Mouse (Mus musculus): ENCODE data around the gene Syt15. TPM values are rescaled to one million over a fixed set of nuclear protein-coding genes. Genes with fewer than 3 reads are reported as not detected.
"Not testable (repeated sequence)": the region's sequence is repeated elsewhere in the genome, so short reads cannot be mapped to it uniquely, and the experiment has no call there.

The Syt15 gene
- polyA plus RNA-seq, 1 experiment: 0.56 TPM

GRCm38 (mm10) chr14:34252470-34253145, 33.2 kb downstream of the Syt15 start:
- no peaks in the 10 kb centered on the region for H3K27me3 ChIP-seq (ENCODE audit: control insufficient read depth, insufficient read depth, low read length)
- DNase-seq: no peak
- no peak overlapping the region for H3K27ac ChIP-seq (ENCODE audit: insufficient read depth, low read length)
- 81% methylated on average over 6 of the region's 6 CpGs for WGBS
- TF ChIP-seq CTCF (IDR thresholded peaks at IDR 0.05; ENCODE audit: borderline replicate concordance, insufficient read depth, low read depth, low read length): no peak
- TF ChIP-seq POLR2A (IDR thresholded peaks at IDR 0.05; ENCODE audit: borderline replicate concordance, insufficient read depth, low read length): no peak
- H3K4me1 ChIP-seq (ENCODE audit: control insufficient read depth, insufficient read depth, low read length): no peaks in the 10 kb centered on the region
- H3K4me3 ChIP-seq (replicated peaks; ENCODE audit: insufficient read depth, low read depth, low read length): no peak overlapping the region

- no peak for TF ChIP-seq POLR2A (IDR thresholded peaks at IDR 0.05; ENCODE audit: borderline replicate concordance, insufficient read depth, low read length)
- TF ChIP-seq CTCF (IDR thresholded peaks at IDR 0.05; ENCODE audit: borderline replicate concordance, insufficient read depth, low read depth, low read length): no peak
- Histone ChIP-seq H3K27ac (ENCODE audit: insufficient read depth, low read length) (no peak overlapping the region), H3K27me3 (ENCODE audit: control insufficient read depth, insufficient read depth, low read length) (no peaks in the 10 kb centered on the region), H3K4me1 (ENCODE audit: control insufficient read depth, insufficient read depth, low read length) (no peaks in the 10 kb centered on the region), H3K4me3 (replicated peaks; ENCODE audit: insufficient read depth, low read depth, low read length) (no peak overlapping the region)
- WGBS: 95% methylated on average over 4 of the region's 4 CpGs
- no peak for DNase-seq
Measured at GRCm38 (mm10) chr14:34253261-34253660, 33.9 kb downstream of the Syt15 start.

GRCm38 (mm10) chr14:34258525-34258924, 39.1 kb downstream of the Syt15 start:
- not testable (repeated sequence) for H3K4me1 ChIP-seq (ENCODE audit: control insufficient read depth, insufficient read depth, low read length); H3K4me3 ChIP-seq (replicated peaks; ENCODE audit: insufficient read depth, low read depth, low read length); DNase-seq; H3K27ac ChIP-seq (ENCODE audit: insufficient read depth, low read length); H3K27me3 ChIP-seq (ENCODE audit: control insufficient read depth, insufficient read depth, low read length)
- WGBS: 73% methylated on average over 3 of the region's 3 CpGs

- TF ChIP-seq POLR2A (IDR thresholded peaks at IDR 0.05; ENCODE audit: borderline replicate concordance, insufficient read depth, low read length) (no peak), CTCF (IDR thresholded peaks at IDR 0.05; ENCODE audit: borderline replicate concordance, insufficient read depth, low read depth, low read length) (no peak)
- 86% methylated on average over 9 of the region's 9 CpGs for WGBS
- no peaks in the 10 kb centered on the region for H3K4me1 ChIP-seq (ENCODE audit: control insufficient read depth, insufficient read depth, low read length)
- no peaks in the 10 kb centered on the region for H3K27me3 ChIP-seq (ENCODE audit: control insufficient read depth, insufficient read depth, low read length)
- no peak overlapping the region for H3K4me3 ChIP-seq (replicated peaks; ENCODE audit: insufficient read depth, low read depth, low read length)
- H3K27ac ChIP-seq (ENCODE audit: insufficient read depth, low read length): no peak overlapping the region
- DNase-seq: no peak
Measured at GRCm38 (mm10) chr14:34268046-34268445, 48.7 kb downstream of the Syt15 start.

- Histone ChIP-seq H3K4me1 (ENCODE audit: control insufficient read depth, insufficient read depth, low read length) (no peaks in the 10 kb centered on the region), H3K27ac (ENCODE audit: insufficient read depth, low read length) (no peak overlapping the region), H3K27me3 (ENCODE audit: control insufficient read depth, insufficient read depth, low read length) (no peaks in the 10 kb centered on the region), H3K4me3 (replicated peaks; ENCODE audit: insufficient read depth, low read depth, low read length) (no peak overlapping the region)
- WGBS: 37% methylated on average over 2 of the region's 2 CpGs
- peak; percentile 20; the same call in 1 of the 2 replicates for TF ChIP-seq CTCF (IDR thresholded peaks at IDR 0.05; ENCODE audit: borderline replicate concordance, insufficient read depth, low read depth, low read length)
- no peak for TF ChIP-seq POLR2A (IDR thresholded peaks at IDR 0.05; ENCODE audit: borderline replicate concordance, insufficient read depth, low read length)
- DNase-seq: peak in 1 of 2 experiments; percentile 13
Measured at GRCm38 (mm10) chr14:34273280-34273679, 53.9 kb downstream of the Syt15 start.

GRCm38 (mm10) chr14:34274141-34274540, 54.7 kb downstream of the Syt15 start:
- Histone ChIP-seq H3K27ac (ENCODE audit: insufficient read depth, low read length) (no peak overlapping the region), H3K27me3 (ENCODE audit: control insufficient read depth, insufficient read depth, low read length) (no peaks in the 10 kb centered on the region), H3K4me1 (ENCODE audit: control insufficient read depth, insufficient read depth, low read length) (no peaks in the 10 kb centered on the region), H3K4me3 (replicated peaks; ENCODE audit: insufficient read depth, low read depth, low read length) (no peak overlapping the region)
- no peak for DNase-seq
- no peak for TF ChIP-seq POLR2A (IDR thresholded peaks at IDR 0.05; ENCODE audit: borderline replicate concordance, insufficient read depth, low read length)
- no peak for TF ChIP-seq CTCF (IDR thresholded peaks at IDR 0.05; ENCODE audit: borderline replicate concordance, insufficient read depth, low read depth, low read length)
- WGBS: 96% methylated on average over 3 of the region's 3 CpGs

- TF ChIP-seq CTCF (IDR thresholded peaks at IDR 0.05; ENCODE audit: borderline replicate concordance, insufficient read depth, low read depth, low read length): no peak
- no peak for TF ChIP-seq POLR2A (IDR thresholded peaks at IDR 0.05; ENCODE audit: borderline replicate concordance, insufficient read depth, low read length)
- H3K4me1 ChIP-seq (ENCODE audit: control insufficient read depth, insufficient read depth, low read length): no peaks in the 10 kb centered on the region
- no peak overlapping the region for H3K27ac ChIP-seq (ENCODE audit: insufficient read depth, low read length)
- H3K27me3 ChIP-seq (ENCODE audit: control insufficient read depth, insufficient read depth, low read length): no peaks in the 10 kb centered on the region
- DNase-seq: no peak
- no peak overlapping the region for H3K4me3 ChIP-seq (replicated peaks; ENCODE audit: insufficient read depth, low read depth, low read length)
- WGBS: 89% methylated on average over 4 of the region's 4 CpGs
Measured at GRCm38 (mm10) chr14:34275225-34275624, 55.8 kb downstream of the Syt15 start.

GRCm38 (mm10) chr14:34279726-34280125, 60.3 kb downstream of the Syt15 start:
- Histone ChIP-seq H3K4me3 (replicated peaks; ENCODE audit: insufficient read depth, low read depth, low read length) (no peak overlapping the region), H3K4me1 (ENCODE audit: control insufficient read depth, insufficient read depth, low read length) (no peaks in the 10 kb centered on the region), H3K27me3 (ENCODE audit: control insufficient read depth, insufficient read depth, low read length) (no peaks in the 10 kb centered on the region), H3K27ac (ENCODE audit: insufficient read depth, low read length) (no peak overlapping the region)
- WGBS: 20% methylated on average over 4 of the region's 4 CpGs
- peak in 1 of 2 experiments; percentile 8 for DNase-seq
- TF ChIP-seq CTCF (IDR thresholded peaks at IDR 0.05; ENCODE audit: borderline replicate concordance, insufficient read depth, low read depth, low read length) (no peak), POLR2A (IDR thresholded peaks at IDR 0.05; ENCODE audit: borderline replicate concordance, insufficient read depth, low read length) (no peak)

Other genes with a start within 250 kb of the Syt15 start
- 2.1 and 2.3 TPM in 2 replicates for gene Zfp488, start 240.8 kb upstream of the Syt15 start, polyA plus RNA-seq (2012; rRNA removed)
- not detected in 2 replicates for gene Gm30083, start 204.4 kb upstream of the Syt15 start, polyA plus RNA-seq (2012; rRNA removed)
- not detected in 2 replicates for gene Gm5460, start 202.8 kb upstream of the Syt15 start, polyA plus RNA-seq (2012; rRNA removed)
- not detected in 2 replicates for gene Antxrl, start 166.9 kb upstream of the Syt15 start, polyA plus RNA-seq (2012; rRNA removed)
- 0.18 and 0.49 TPM in 2 replicates for gene Anxa8, start 133.6 kb upstream of the Syt15 start, polyA plus RNA-seq (2012; rRNA removed)
- gene A630023A22Rik, start 116.8 kb upstream of the Syt15 start, polyA plus RNA-seq (2012; rRNA removed): not detected in 2 replicates
- 0.05 and 0.18 TPM in 2 replicates for gene Npy4r, start 67.1 kb upstream of the Syt15 start, polyA plus RNA-seq (2012; rRNA removed)
- gene Gprin2, start 17.9 kb upstream of the Syt15 start, polyA plus RNA-seq (2012; rRNA removed): 1.5 and 1.6 TPM in 2 replicates
- gene Shld2, start 90.9 kb downstream of the Syt15 start, polyA plus RNA-seq (2012; rRNA removed): 4.3 and 4.5 TPM in 2 replicates
- gene Glud1, start 91.1 kb downstream of the Syt15 start, polyA plus RNA-seq (2012; rRNA removed): 192 and 196 TPM in 2 replicates
- not detected in 2 replicates for gene Fam25c, start 135.8 kb downstream of the Syt15 start, polyA plus RNA-seq (2012; rRNA removed)
- 132 and 163 TPM in 2 replicates for gene Sncg, start 155.2 kb downstream of the Syt15 start, polyA plus RNA-seq (2012; rRNA removed)
- gene Mmrn2, start 155.9 kb downstream of the Syt15 start, polyA plus RNA-seq (2012; rRNA removed): 2.4 and 3.6 TPM in 2 replicates

Measured in cerebellum, adult 2 months (tissue).